Mouse (Mus musculus): ENCODE measurements at regions not wholly inside any gene's neighbourhood (a gene's known extent, or its start where the extent isn't known, plus 50 kb on each side); places are given as distances from the start of the nearest gene placed in this dataset.

DNA sequence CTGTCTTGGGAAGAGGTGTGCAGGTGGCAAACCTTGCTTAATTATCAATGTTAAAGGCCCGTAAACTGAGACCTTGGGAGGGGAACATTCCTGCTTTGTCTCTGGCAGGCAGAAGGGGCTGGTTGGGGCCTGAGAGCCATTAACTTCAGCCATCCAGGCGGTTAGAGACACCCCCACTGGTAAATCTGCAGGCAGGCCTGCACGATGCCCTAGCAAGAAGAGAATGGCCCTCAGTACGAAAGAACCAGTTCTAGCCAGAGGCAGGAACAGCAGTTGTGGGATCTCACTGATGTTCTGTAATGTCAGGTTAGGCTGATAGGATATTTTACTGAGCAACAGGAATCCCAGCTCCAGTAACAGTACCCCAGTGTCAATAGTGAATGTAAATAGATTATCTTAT, 70.5 kb downstream of the Apip start:
- no peak for DNase-seq (ENCODE audit: low spot score in 2 of 2)

- DNase-seq (ENCODE audit: low spot score in 2 of 2), result no peak
Measured at GRCm38 (mm10) chr2:103144420-103144819, 70.9 kb downstream of the Apip start.

- no peak for DNase-seq (ENCODE audit: low spot score in 2 of 2)
Measured at GRCm38 (mm10) chr2:103145058-103145457, 71.6 kb downstream of the Apip start.

DNA sequence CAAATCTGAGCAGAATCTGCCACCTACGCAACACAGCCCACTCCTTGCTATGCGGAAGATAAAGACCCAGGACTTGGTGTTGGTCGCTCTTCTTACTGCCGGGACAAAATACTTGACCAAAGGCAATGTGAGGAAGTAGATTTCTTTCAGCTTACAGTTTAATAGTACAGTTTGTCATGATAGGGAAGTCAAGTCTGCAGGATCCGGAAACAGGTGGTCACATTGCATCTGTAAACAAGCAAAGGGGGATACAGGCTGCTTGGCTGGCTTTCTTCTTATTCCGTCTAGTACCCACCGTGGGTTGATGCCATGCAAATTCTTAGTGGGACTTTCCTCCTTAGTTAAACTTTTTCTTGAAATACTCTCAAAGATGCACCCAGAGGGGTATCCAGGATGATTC, 72.7 kb downstream of the Apip start:
- DNase-seq (ENCODE audit: low spot score in 2 of 2), result no peak

GRCm38 (mm10) chr2:103153261-103153660, 79.8 kb downstream of the Apip start:
- DNase-seq (ENCODE audit: low spot score in 2 of 2), result no peak

GRCm38 (mm10) chr2:103167741-103168140, 94.3 kb downstream of the Apip start:
- DNase-seq (ENCODE audit: low spot score in 2 of 2), result no peak

- no peak for DNase-seq (ENCODE audit: low spot score in 2 of 2)
Measured at GRCm38 (mm10) chr2:103168266-103168665, 94.8 kb downstream of the Apip start.

DNA sequence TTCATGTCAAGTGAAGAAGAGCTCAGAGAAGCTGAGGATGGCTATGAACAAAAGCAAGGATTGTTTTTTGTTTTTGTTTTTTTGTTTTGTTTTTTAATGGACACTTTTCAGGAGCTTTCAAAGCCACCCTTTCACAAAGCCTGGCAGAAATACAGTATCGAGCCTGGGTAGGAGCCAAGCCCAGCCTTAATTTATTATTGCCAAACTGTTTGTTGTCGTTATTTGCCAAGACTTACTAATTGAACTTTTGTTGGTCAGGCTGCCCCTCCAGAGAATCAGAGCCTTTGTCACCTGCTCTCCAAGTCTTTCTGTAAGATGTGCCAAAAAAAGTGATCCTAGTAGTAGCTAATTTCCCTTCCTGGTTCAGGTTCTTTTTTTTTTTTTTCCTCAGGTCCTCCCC, 103.9 kb downstream of the Apip start:
- DNase-seq (ENCODE audit: low spot score in 2 of 2), result peak; percentile 23 to 24

- DNase-seq (ENCODE audit: low spot score in 2 of 2), result no peak
Measured at GRCm38 (mm10) chr2:103180298-103180927, 106.9 kb downstream of the Apip start.

DNA sequence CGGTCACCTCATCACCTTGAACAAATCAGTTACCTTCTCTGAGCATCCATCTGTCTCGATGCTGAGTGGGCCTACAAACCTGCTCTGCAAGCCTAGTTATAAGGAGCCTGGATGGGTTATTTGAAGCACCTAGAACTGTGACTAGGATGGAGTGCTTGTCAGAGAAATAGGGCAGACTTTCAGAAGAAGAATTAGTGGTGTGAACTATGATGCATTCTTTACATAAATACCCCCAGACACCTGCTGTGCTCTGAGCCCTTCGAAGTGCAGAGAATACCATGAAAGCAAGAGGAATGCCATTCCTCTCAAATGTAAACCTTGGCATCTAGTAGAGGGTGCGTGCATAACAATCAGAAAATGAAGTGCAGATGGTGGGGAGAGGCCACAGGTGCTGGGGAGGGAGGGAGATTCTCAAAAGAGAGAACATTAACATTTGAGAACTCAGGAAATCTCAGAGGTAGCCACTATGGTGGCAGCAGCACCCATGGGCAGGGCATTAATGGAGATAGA, 113.3 kb downstream of the Apip start:
- no peak for DNase-seq (ENCODE audit: low spot score in 2 of 2)

- DNase-seq (ENCODE audit: low spot score in 2 of 2), result no peak
Measured at GRCm38 (mm10) chr2:103192591-103192990, 110.5 kb downstream of the Ehf start.

DNA sequence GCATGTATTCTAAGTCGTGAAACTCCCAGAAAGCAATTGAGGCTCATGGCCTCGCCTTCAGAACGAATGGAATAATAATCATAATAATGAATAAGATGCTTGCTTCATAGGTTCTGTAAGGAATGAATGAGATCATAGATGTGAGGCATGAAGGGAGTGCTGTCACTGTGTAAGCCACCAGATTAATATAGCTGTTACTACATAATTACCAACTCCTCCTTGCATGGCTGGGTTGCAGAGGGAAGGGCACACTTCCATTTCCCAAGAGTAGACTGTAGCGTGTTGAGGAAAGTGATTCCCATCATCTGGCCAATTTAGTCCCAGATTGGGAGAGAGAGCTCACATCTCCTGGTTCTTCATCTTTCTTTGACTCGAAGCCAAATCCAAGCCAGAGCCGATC, 102.8 kb downstream of the Ehf start:
- DNase-seq (ENCODE audit: low spot score in 2 of 2), result no peak

DNA sequence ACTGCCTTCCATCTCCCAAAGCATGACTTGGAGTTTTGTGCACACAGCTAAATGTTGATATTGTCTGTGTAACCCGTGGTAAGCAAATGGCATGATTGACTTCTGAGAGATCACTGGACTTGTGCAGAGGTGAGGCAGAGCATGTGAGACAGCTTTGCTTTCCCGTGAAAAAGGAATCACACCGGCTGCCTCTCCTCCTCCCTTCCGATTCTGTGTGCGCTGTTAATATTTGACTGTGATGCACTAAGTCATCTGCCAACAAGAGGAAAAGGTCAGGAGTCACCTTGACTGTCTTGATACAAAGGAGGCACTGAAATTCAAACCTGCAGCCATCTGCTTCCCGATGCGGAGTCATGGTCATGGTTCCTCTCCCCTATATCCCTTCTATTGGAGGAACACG, 98.0 kb downstream of the Ehf start:
- DNase-seq (ENCODE audit: low spot score in 2 of 2), result no peak

DNA sequence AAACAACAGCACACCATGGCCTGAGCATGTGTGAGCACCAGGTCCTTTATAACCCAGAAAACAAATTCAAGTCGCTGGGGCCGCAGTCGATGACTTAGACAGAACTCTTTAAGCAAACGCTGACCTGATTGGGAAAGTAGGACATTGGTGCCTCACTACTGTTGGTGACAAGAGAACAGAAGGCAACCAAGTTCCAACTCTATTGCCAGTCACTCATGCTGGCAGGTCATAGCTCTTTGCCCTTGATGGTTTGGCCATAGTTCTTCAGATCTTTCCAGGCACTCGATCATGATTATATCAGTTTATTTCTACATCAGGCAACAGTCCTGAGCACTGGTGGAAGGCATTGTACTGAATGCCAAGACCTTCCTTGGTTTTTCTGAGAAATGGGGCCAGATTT, 94.7 kb downstream of the Ehf start:
- DNase-seq (ENCODE audit: low spot score in 2 of 2), result no peak

- DNase-seq (ENCODE audit: low spot score in 2 of 2), result peak in 1 of 2 experiments; percentile 27
Measured at GRCm38 (mm10) chr2:103209056-103209455, 94.0 kb downstream of the Ehf start.

GRCm38 (mm10) chr2:103209512-103209981, 93.5 kb downstream of the Ehf start:
- DNase-seq (ENCODE audit: low spot score in 2 of 2), result no peak

GRCm38 (mm10) chr2:103211179-103211578, 91.9 kb downstream of the Ehf start:
- no peak for DNase-seq (ENCODE audit: low spot score in 2 of 2)

Data from right cerebral cortex, postnatal 10 days (tissue).